Mouse (Mus musculus) stomach, postnatal 0 days (tissue): ENCODE measurements around the gene Runx2. TPM values are rescaled to one million over a fixed set of nuclear protein-coding genes. Genes with fewer than 3 reads are reported as not detected.

Experiments
- ATAC-seq: fragments of 200-750 bp; cut with Nextera tagmentation; 2 replicates; pipeline ENCODE4 v1.8.0; 2017; ENCODE audit not compliant: low FRiP score, low TSS enrichment
- DNase-seq: peaks from one replicate; pipeline ENCODE4 v3.0.0-alpha.2; 2016; ENCODE audit warnings: low spot score
- H3K27ac ChIP-seq: fragments of 300-500 bp; sonication (generic); replicated peaks from 2 replicates; pipeline ENCODE4 v1.5.1; 2014; ENCODE audit warnings: mild to moderate bottlenecking, control low read depth
- H3K27me3 ChIP-seq: fragments of 300-500 bp; sonication (generic); 2 replicates; pipeline ENCODE4 v1.6.1; 2014; ENCODE audit warnings: low read length; ENCODE audit not compliant: control insufficient read depth, insufficient read depth
- H3K36me3 ChIP-seq: fragments of 300-500 bp; sonication (generic); 2 replicates; pipeline ENCODE4 v1.6.1; 2014; ENCODE audit warnings: low read length, mixed read lengths; ENCODE audit not compliant: control insufficient read depth, insufficient read depth
- H3K4me1 ChIP-seq: fragments of 300-500 bp; sonication (generic); replicated peaks from 2 replicates; pipeline ENCODE4 v1.6.1; 2014; ENCODE audit warnings: antibody characterized with exemption; ENCODE audit not compliant: control insufficient read depth, insufficient read depth
- H3K4me2 ChIP-seq: fragments of 300-500 bp; sonication (generic); replicated peaks from 2 replicates; pipeline ENCODE4 v1.6.1; 2014; ENCODE audit warnings: low read depth, mild to moderate bottlenecking, control low read depth, moderate library complexity
- H3K4me3 ChIP-seq: fragments of 300-500 bp; sonication (generic); 2 replicates; pipeline ENCODE4 v1.5.1; 2014; ENCODE audit warnings: low read depth, low read length, control low read depth
- H3K9ac ChIP-seq: fragments of 300-500 bp; sonication (generic); 2 replicates; pipeline ENCODE4 v1.6.1; 2014; ENCODE audit warnings: mild to moderate bottlenecking, low read length, control low read depth, mixed read lengths
- H3K9me3 ChIP-seq: fragments of 300-500 bp; sonication (generic); 2 replicates; pipeline ENCODE4 v1.6.1; 2016; ENCODE audit warnings: low read length; ENCODE audit not compliant: control insufficient read depth
- CTCF ChIP-seq: IDR thresholded peaks from 2 replicates; pipeline ENCODE4 v1.5.1; 2016; ENCODE audit warnings: antibody characterized with exemption, low read depth, mild to moderate bottlenecking, moderate library complexity
- EP300 ChIP-seq: optimal IDR thresholded peaks from 2 replicates; pipeline ENCODE3; 2016; ENCODE audit warnings: antibody characterized with exemption
- WGBS: fragments of 180-500 bp; shearing (Covaris S2); extraction: QIAGEN DNeasy Blood & Tissue Kit; methylation state at CpG from one replicate; pipeline ENCODE4 v1.1.7; 2014; 5-methylcytosine and 5-hydroxymethylcytosine counted together
- polyA plus RNA-seq: library from polyadenylated mRNA; unstranded; fragments of >200 nt; fragmentation: Nextera tagmentation; extraction: Ambion mirVana; gene quantifications from 2 replicates; pipeline ENCODE4 v1.2.1, GENCODE M21; 2015

Runx2 gene
- polyA plus RNA-seq, 1 experiment from 2014 or later, result 0.53 TPM

GRCm38 (mm10) chr17:44662080-44662706 lies 152.4 kb downstream of the Runx2 start:
- DNase-seq (no peak), ATAC-seq (no peak)
- Histone ChIP-seq H3K27me3 (no peaks in the 10 kb centered on the region), H3K4me1 (no peaks in the 10 kb centered on the region), H3K9me3 (no peaks in the 10 kb centered on the region), H3K36me3 (no peaks in the 10 kb centered on the region), H3K4me3 (no peak overlapping the region), H3K4me2 (no peak overlapping the region), H3K27ac (no peak overlapping the region), H3K9ac (no peak overlapping the region)
- WGBS, result 90% methylated on average over 6 of the region's 6 CpGs
- TF ChIP-seq CTCF (no peak), EP300 (no peak)

- no peaks in the 10 kb centered on the region for H3K4me1 ChIP-seq
- TF ChIP-seq CTCF, result no peak
- TF ChIP-seq EP300, result no peak
- ATAC-seq, result no peak
- no peaks in the 10 kb centered on the region for H3K9me3 ChIP-seq
- WGBS, result 73% methylated on average over 7 of the region's 7 CpGs
- H3K36me3 ChIP-seq, result no peaks in the 10 kb centered on the region
- no peaks in the 10 kb centered on the region for H3K27me3 ChIP-seq
- H3K27ac ChIP-seq, result no peak overlapping the region
- H3K9ac ChIP-seq, result no peak overlapping the region
- DNase-seq, result no peak
- no peak overlapping the region for H3K4me2 ChIP-seq
- H3K4me3 ChIP-seq, result no peak overlapping the region
These were observed 154.3 kb downstream of the Runx2 start for GRCm38 (mm10) chr17:44660121-44660806.

GRCm38 (mm10) chr17:44654503-44654902 lies 160.1 kb downstream of the Runx2 start:
- Histone ChIP-seq H3K4me3 (no peak overlapping the region), H3K4me2 (no peak overlapping the region), H3K36me3 (no peaks in the 10 kb centered on the region), H3K9ac (no peak overlapping the region), H3K27me3 (no peaks in the 10 kb centered on the region), H3K9me3 (no peaks in the 10 kb centered on the region), H3K27ac (no peak overlapping the region), H3K4me1 (no peaks in the 10 kb centered on the region)
- TF ChIP-seq EP300, result no peak
- ATAC-seq (no peak), DNase-seq (no peak)
- WGBS, result 90% methylated on average over 4 of the region's 4 CpGs

- no peak overlapping the region for H3K4me3 ChIP-seq
- no peaks in the 10 kb centered on the region for H3K4me1 ChIP-seq
- H3K9ac ChIP-seq, result no peak overlapping the region
- TF ChIP-seq CTCF, result no peak
- no peaks in the 10 kb centered on the region for H3K36me3 ChIP-seq
- no peak overlapping the region for H3K4me2 ChIP-seq
- no peaks in the 10 kb centered on the region for H3K9me3 ChIP-seq
- WGBS, result 78% methylated on average over 3 of the region's 3 CpGs
- ATAC-seq (no peak), DNase-seq (no peak)
- no peak overlapping the region for H3K27ac ChIP-seq
- H3K27me3 ChIP-seq, result no peaks in the 10 kb centered on the region
These were observed 161.5 kb downstream of the Runx2 start for GRCm38 (mm10) chr17:44653081-44653480.

- Histone ChIP-seq H3K9me3 (no peaks in the 10 kb centered on the region), H3K4me2 (no peak overlapping the region), H3K27me3 (no peaks in the 10 kb centered on the region), H3K4me1 (no peaks in the 10 kb centered on the region), H3K27ac (no peak overlapping the region; the same call in 1 of the 2 replicates), H3K9ac (no peak overlapping the region), H3K4me3 (no peak overlapping the region), H3K36me3 (no peaks in the 10 kb centered on the region)
- DNase-seq, result no peak
- no peak for ATAC-seq
- whole genome bisulfite sequencing, result 89% methylated on average over 7 of the region's 7 CpGs
- no peak for TF ChIP-seq CTCF
- TF ChIP-seq EP300, result no peak
These were observed 162.5 kb downstream of the Runx2 start for GRCm38 (mm10) chr17:44652054-44652453.

GRCm38 (mm10) chr17:44651613-44652012 lies 163.0 kb downstream of the Runx2 start:
- Histone ChIP-seq H3K4me2 (no peak overlapping the region), H3K4me3 (no peak overlapping the region), H3K27ac (peak overlapping the region; percentile 30; the same call in 1 of the 2 replicates), H3K9ac (no peak overlapping the region), H3K4me1 (no peaks in the 10 kb centered on the region), H3K9me3 (no peaks in the 10 kb centered on the region), H3K36me3 (no peaks in the 10 kb centered on the region), H3K27me3 (no peaks in the 10 kb centered on the region)
- DNase-seq, result peak; percentile 49
- TF ChIP-seq CTCF, result no peak
- TF ChIP-seq EP300, result no peak
- peak; percentile 54 for ATAC-seq
- WGBS, result 45% methylated on average over 8 of the region's 8 CpGs
